Mouse (Mus musculus): Measurements from ENCODE around the gene Pik3c2b. TPM values are rescaled to one million over a fixed set of nuclear protein-coding genes. Genes with fewer than 3 reads are reported as not detected.

The Pik3c2b gene
- total RNA-seq, 1 experiment from 2014 or later, result 1.9 TPM

GRCm38 (mm10) chr1:133068669-133069274 is 23.3 kb downstream of the Pik3c2b start:
- ATAC-seq (replicated peaks; ENCODE audit: insufficient number of reproducible peaks, low FRiP score, low TSS enrichment, poor library complexity, severe bottlenecking), result no peak

- no peak for ATAC-seq (replicated peaks; ENCODE audit: insufficient number of reproducible peaks, low FRiP score, low TSS enrichment, poor library complexity, severe bottlenecking)
These were observed 24.0 kb downstream of the Pik3c2b start for GRCm38 (mm10) chr1:133069275-133070120.

GRCm38 (mm10) chr1:133070157-133070556 is 24.7 kb downstream of the Pik3c2b start:
- ATAC-seq (replicated peaks; ENCODE audit: insufficient number of reproducible peaks, low FRiP score, low TSS enrichment, poor library complexity, severe bottlenecking), result no peak

- no peak for ATAC-seq (replicated peaks; ENCODE audit: insufficient number of reproducible peaks, low FRiP score, low TSS enrichment, poor library complexity, severe bottlenecking)
These were observed 26.4 kb downstream of the Pik3c2b start for GRCm38 (mm10) chr1:133071666-133072381.

- ATAC-seq (replicated peaks; ENCODE audit: insufficient number of reproducible peaks, low FRiP score, low TSS enrichment, poor library complexity, severe bottlenecking), result no peak
These were observed 27.9 kb downstream of the Pik3c2b start for GRCm38 (mm10) chr1:133073327-133073856.

GRCm38 (mm10) chr1:133074541-133074940 is 29.1 kb downstream of the Pik3c2b start:
- 0 out of 2 replicates have a peak, but pooled peaks have one; percentile 8 for ATAC-seq (replicated peaks; ENCODE audit: insufficient number of reproducible peaks, low FRiP score, low TSS enrichment, poor library complexity, severe bottlenecking)

GRCm38 (mm10) chr1:133075651-133076400 is 30.4 kb downstream of the Pik3c2b start:
- ATAC-seq (replicated peaks; ENCODE audit: insufficient number of reproducible peaks, low FRiP score, low TSS enrichment, poor library complexity, severe bottlenecking), result no peak

- ATAC-seq (replicated peaks; ENCODE audit: insufficient number of reproducible peaks, low FRiP score, low TSS enrichment, poor library complexity, severe bottlenecking), result no peak
These were observed 31.4 kb downstream of the Pik3c2b start for GRCm38 (mm10) chr1:133076681-133077514.

GRCm38 (mm10) chr1:133077606-133078337 is 32.3 kb downstream of the Pik3c2b start:
- no peak for ATAC-seq (replicated peaks; ENCODE audit: insufficient number of reproducible peaks, low FRiP score, low TSS enrichment, poor library complexity, severe bottlenecking)

- ATAC-seq (replicated peaks; ENCODE audit: insufficient number of reproducible peaks, low FRiP score, low TSS enrichment, poor library complexity, severe bottlenecking), result no peak
These were observed 32.9 kb downstream of the Pik3c2b start for GRCm38 (mm10) chr1:133078338-133078727.

- no peak for ATAC-seq (replicated peaks; ENCODE audit: insufficient number of reproducible peaks, low FRiP score, low TSS enrichment, poor library complexity, severe bottlenecking)
These were observed 34.0 kb downstream of the Pik3c2b start for GRCm38 (mm10) chr1:133079509-133079908.

GRCm38 (mm10) chr1:133080079-133080561 is 34.7 kb downstream of the Pik3c2b start:
- ATAC-seq (replicated peaks; ENCODE audit: insufficient number of reproducible peaks, low FRiP score, low TSS enrichment, poor library complexity, severe bottlenecking), result no peak

- no peak for ATAC-seq (replicated peaks; ENCODE audit: insufficient number of reproducible peaks, low FRiP score, low TSS enrichment, poor library complexity, severe bottlenecking)
These were observed 35.2 kb downstream of the Pik3c2b start for GRCm38 (mm10) chr1:133080717-133081116.

- ATAC-seq (replicated peaks; ENCODE audit: insufficient number of reproducible peaks, low FRiP score, low TSS enrichment, poor library complexity, severe bottlenecking), result peak; percentile 38; the same call in 1 of the 2 replicates
These were observed 37.6 kb downstream of the Pik3c2b start for GRCm38 (mm10) chr1:133083003-133083546.

- no peak for ATAC-seq (replicated peaks; ENCODE audit: insufficient number of reproducible peaks, low FRiP score, low TSS enrichment, poor library complexity, severe bottlenecking)
These were observed 38.6 kb downstream of the Pik3c2b start for GRCm38 (mm10) chr1:133083942-133084625.

GRCm38 (mm10) chr1:133084708-133085416 is 39.4 kb downstream of the Pik3c2b start:
- no peak for ATAC-seq (replicated peaks; ENCODE audit: insufficient number of reproducible peaks, low FRiP score, low TSS enrichment, poor library complexity, severe bottlenecking)
